Mouse (Mus musculus): ENCODE data around the gene Gpr89.
A peak's percentile ranks its signal among the peaks of the same experiment; 100 is the strongest.

The Gpr89 gene

GRCm38 (mm10) chr3:96904851-96905541, at the start of gene Gpr89:
Gpr89 (minus strand) TSS chr3:96905346.
- peak; percentile 93 for DNase-seq (ENCODE audit: low read depth, low spot score)

- no peak for DNase-seq (ENCODE audit: low read depth, low spot score)
Measured at GRCm38 (mm10) chr3:96953489-96954233, 48.5 kb upstream of the Gpr89 start.

- DNase-seq (ENCODE audit: low read depth, low spot score) = no peak
Measured at GRCm38 (mm10) chr3:96942706-96943105, 37.6 kb upstream of the Gpr89 start.

- DNase-seq (ENCODE audit: low read depth, low spot score) = peak; percentile 72
Measured at GRCm38 (mm10) chr3:96938738-96939137, 33.6 kb upstream of the Gpr89 start.

GRCm38 (mm10) chr3:96937606-96938005, 32.5 kb upstream of the Gpr89 start:
- no peak for DNase-seq (ENCODE audit: low read depth, low spot score)

- DNase-seq (ENCODE audit: low read depth, low spot score) = peak; percentile 74
Measured at GRCm38 (mm10) chr3:96936241-96936640, 31.1 kb upstream of the Gpr89 start.

GRCm38 (mm10) chr3:96931261-96931681, 26.1 kb upstream of the Gpr89 start:
- DNase-seq (ENCODE audit: low read depth, low spot score) = no peak

- no peak for DNase-seq (ENCODE audit: low read depth, low spot score)
Measured at GRCm38 (mm10) chr3:96925920-96926319, 20.8 kb upstream of the Gpr89 start, which contains the start of gene Gja8. Gja8 (minus strand) TSS chr3:96926020.

GRCm38 (mm10) chr3:96924631-96925030, 19.5 kb upstream of the Gpr89 start:
- DNase-seq (ENCODE audit: low read depth, low spot score) = no peak

GRCm38 (mm10) chr3:96920991-96921390, 15.8 kb upstream of the Gpr89 start:
- no peak for DNase-seq (ENCODE audit: low read depth, low spot score)

- DNase-seq (ENCODE audit: low read depth, low spot score) = no peak
Measured at GRCm38 (mm10) chr3:96905592-96905991, 446 bp upstream of the Gpr89 start.

GRCm38 (mm10) chr3:96904393-96904792, 753 bp downstream of the Gpr89 start, which contains the start of gene Gja5:
Gja5 (plus strand) TSS chr3:96904693.
- no peak for DNase-seq (ENCODE audit: low read depth, low spot score)

GRCm38 (mm10) chr3:96902336-96902999, 2.7 kb downstream of the Gpr89 start:
- no peak for DNase-seq (ENCODE audit: low read depth, low spot score)

- DNase-seq (ENCODE audit: low read depth, low spot score) = peak; percentile 32
Measured at GRCm38 (mm10) chr3:96883690-96884089, 21.5 kb downstream of the Gpr89 start.

- peak; percentile 80 for DNase-seq (ENCODE audit: low read depth, low spot score)
Measured at GRCm38 (mm10) chr3:96882061-96882849, 22.9 kb downstream of the Gpr89 start.

- DNase-seq (ENCODE audit: low read depth, low spot score) = peak; percentile 75
Measured at GRCm38 (mm10) chr3:96881557-96881956, 23.6 kb downstream of the Gpr89 start.

- no peak for DNase-seq (ENCODE audit: low read depth, low spot score)
Measured at GRCm38 (mm10) chr3:96880385-96880784, 24.8 kb downstream of the Gpr89 start.

GRCm38 (mm10) chr3:96879536-96879935, 25.6 kb downstream of the Gpr89 start:
- no peak for DNase-seq (ENCODE audit: low read depth, low spot score)

GRCm38 (mm10) chr3:96874808-96875571, 30.2 kb downstream of the Gpr89 start:
- DNase-seq (ENCODE audit: low read depth, low spot score) = no peak

- no peak for DNase-seq (ENCODE audit: low read depth, low spot score)
Measured at GRCm38 (mm10) chr3:96872501-96872900, 32.6 kb downstream of the Gpr89 start.

GRCm38 (mm10) chr3:96871070-96871469, 34.1 kb downstream of the Gpr89 start:
- DNase-seq (ENCODE audit: low read depth, low spot score) = no peak
